Mouse (Mus musculus) hindbrain, embryonic 12.5 days (tissue): ENCODE results near the gene Cyp2c37. TPM values are rescaled to one million over a fixed set of nuclear protein-coding genes. Genes with fewer than 3 reads are reported as not detected.
"Not testable (repeated sequence)": the region's sequence is repeated elsewhere in the genome, so short reads cannot be mapped to it uniquely, and the experiment has no call there.

Experiments
- ATAC-seq: fragments of 200-750 bp; cut with Nextera tagmentation; 2 replicates; pipeline ENCODE4 v1.8.0; 2017; ENCODE audit warnings: moderate TSS enrichment; ENCODE audit not compliant: low FRiP score
- H3K27ac ChIP-seq: fragments of 300-500 bp; sonication (generic); 2 replicates; pipeline ENCODE4 v1.5.1; 2016; ENCODE audit warnings: mild to moderate bottlenecking
- H3K27me3 ChIP-seq: fragments of 300-500 bp; sonication (generic); 2 replicates; pipeline ENCODE4 v1.6.1; 2016; ENCODE audit warnings: mild to moderate bottlenecking
- H3K36me3 ChIP-seq: fragments of 300-500 bp; sonication (generic); 2 replicates; pipeline ENCODE4 v1.6.1; 2016; ENCODE audit warnings: mild to moderate bottlenecking
- H3K4me1 ChIP-seq: fragments of 300-500 bp; sonication (generic); 2 replicates; pipeline ENCODE4 v1.6.1; 2016
- H3K4me2 ChIP-seq: fragments of 300-500 bp; sonication (generic); replicated peaks from 2 replicates; pipeline ENCODE4 v1.6.1; 2016; ENCODE audit warnings: mild to moderate bottlenecking
- H3K4me3 ChIP-seq: fragments of 300-500 bp; sonication (generic); 2 replicates; pipeline ENCODE4 v1.5.1; 2016; ENCODE audit warnings: mild to moderate bottlenecking
- H3K9ac ChIP-seq: fragments of 300-500 bp; sonication (generic); 2 replicates; pipeline ENCODE4 v1.6.1; 2016; ENCODE audit warnings: mild to moderate bottlenecking, moderate library complexity
- H3K9me3 ChIP-seq: fragments of 300-500 bp; sonication (generic); replicated peaks from 2 replicates; pipeline ENCODE4 v1.6.1; 2016; ENCODE audit warnings: mild to moderate bottlenecking
- whole genome bisulfite sequencing: fragments of 180-500 bp; shearing (Covaris S2); methylation state at CpG from one replicate; pipeline ENCODE4 v1.1.7; 2016; 5-methylcytosine and 5-hydroxymethylcytosine counted together
- polyA plus RNA-seq: library from polyadenylated mRNA; unstranded; fragments of >200 nt; fragmentation: Nextera tagmentation; extraction: Ambion mirVana; gene quantifications from 2 replicates; pipeline ENCODE4 v1.2.1, GENCODE M21; 2016

Cyp2c37 gene
- not detected in 2 replicates for polyA plus RNA-seq

GRCm38 (mm10) chr19:39992140-39992539 lies at the start of gene Cyp2c37:
Cyp2c37 (plus strand) TSS chr19:39992424.
- 97% methylated on average over 1 of the region's 1 CpGs for WGBS

GRCm38 (mm10) chr19:39960861-39961260 lies 31.4 kb upstream of the Cyp2c37 start:
- not testable (repeated sequence) for ATAC-seq, H3K27me3 ChIP-seq, H3K9me3 ChIP-seq, H3K4me3 ChIP-seq, H3K9ac ChIP-seq, H3K36me3 ChIP-seq, H3K27ac ChIP-seq, H3K4me2 ChIP-seq, H3K4me1 ChIP-seq

More at GRCm38 (mm10) chr19:39992140-39992539, at the start of gene Cyp2c37:
- H3K4me2 ChIP-seq, H3K4me1 ChIP-seq, H3K27me3 ChIP-seq, H3K9ac ChIP-seq, H3K27ac ChIP-seq, H3K9me3 ChIP-seq, H3K4me3 ChIP-seq, ATAC-seq, H3K36me3 ChIP-seq: not testable (repeated sequence)

- WGBS = 95% methylated on average over 3 of the region's 3 CpGs
- not testable (repeated sequence) for H3K4me3 ChIP-seq, H3K27ac ChIP-seq, H3K36me3 ChIP-seq, H3K4me1 ChIP-seq, ATAC-seq, H3K4me2 ChIP-seq, H3K27me3 ChIP-seq, H3K9me3 ChIP-seq, H3K9ac ChIP-seq
Measured at GRCm38 (mm10) chr19:39971096-39971495, 21.1 kb upstream of the Cyp2c37 start.

- Histone ChIP-seq H3K9ac (no peak overlapping the region), H3K4me1 (no peaks in the 10 kb centered on the region), H3K27ac (no peak overlapping the region), H3K4me2 (no peak overlapping the region), H3K4me3 (no peak overlapping the region), H3K36me3 (no peaks in the 10 kb centered on the region), H3K27me3 (no peaks in the 10 kb centered on the region), H3K9me3 (no peaks in the 10 kb centered on the region)
- WGBS = 75% methylated on average over 2 of the region's 2 CpGs
- ATAC-seq = no peak
Measured at GRCm38 (mm10) chr19:39989471-39989870, 2.8 kb upstream of the Cyp2c37 start.

Other genes with a start within 250 kb of the Cyp2c37 start
- not detected in 2 replicates for gene Cyp2c40, start 179.6 kb upstream of the Cyp2c37 start, polyA plus RNA-seq
- not detected in 2 replicates for gene Cyp2c69, start 105.6 kb upstream of the Cyp2c37 start, polyA plus RNA-seq
- not detected in 2 replicates for gene Cyp2c54, start 81.4 kb downstream of the Cyp2c37 start, polyA plus RNA-seq
- not detected in 2 replicates for gene Cyp2c50, start 97.3 kb downstream of the Cyp2c37 start, polyA plus RNA-seq
- gene Cyp2c70, start 194.9 kb downstream of the Cyp2c37 start, polyA plus RNA-seq = not detected in 2 replicates